Mouse (Mus musculus) E14TG2a.4 (cell line): Measurements from ENCODE around the gene A730009L09Rik.
A peak's percentile ranks its signal among the peaks of the same experiment; 100 is the strongest.

Experiments
- H3K27me3 ChIP-seq: 2 replicates; pipeline ENCODE4 v1.6.1; 2014; ENCODE audit warnings: low read length, control low read depth; ENCODE audit not compliant: insufficient read depth
- H3K36me3 ChIP-seq: 2 replicates; pipeline ENCODE4 v1.6.1; 2014; ENCODE audit warnings: low read length, control low read depth; ENCODE audit not compliant: insufficient read depth
- H3K4me1 ChIP-seq: replicated peaks from 2 replicates; pipeline ENCODE4 v1.6.1; 2014; ENCODE audit warnings: low read depth, low read length, control low read depth
- H3K4me3 ChIP-seq: replicated peaks from 2 replicates; pipeline ENCODE4 v1.5.1; 2014; ENCODE audit warnings: mild to moderate bottlenecking, low read length
- H3K9me3 ChIP-seq: 2 replicates; pipeline ENCODE4 v1.6.1; 2014; ENCODE audit warnings: low read length, control low read depth
- CTCF ChIP-seq: conservative IDR thresholded peaks from 2 replicates; pipeline ENCODE4 v1.5.1; 2014; ENCODE audit warnings: low read length
- NANOG ChIP-seq: IDR thresholded peaks from 2 replicates; pipeline ENCODE4 v1.6.1; 2014; ENCODE audit warnings: borderline replicate concordance, low read length, mixed read lengths
- POU5F1 ChIP-seq: IDR thresholded peaks from 2 replicates; pipeline ENCODE4 v1.6.1; 2014; ENCODE audit warnings: low read length, borderline replicate concordance

A730009L09Rik gene

GRCm38 (mm10) chr16:84514821-84515220, at the start of gene A730009L09Rik:
Gene A730009L09Rik (plus strand): TSS chr16:84515121.
- no peaks in the 10 kb centered on the region for H3K4me1 ChIP-seq
- TF ChIP-seq NANOG: no peak
- TF ChIP-seq CTCF: no peak
- TF ChIP-seq POU5F1: no peak
- peaks cover 4% of the 10 kb centered on the region; the same call in 1 of the 2 replicates for H3K9me3 ChIP-seq
- H3K27me3 ChIP-seq: no peaks in the 10 kb centered on the region
- no peaks in the 10 kb centered on the region for H3K36me3 ChIP-seq
- no peak within 1 kb of the TSS for H3K4me3 ChIP-seq

- Histone ChIP-seq H3K36me3 (no peaks in the 10 kb centered on the region), H3K27me3 (peaks cover under 1% of the 10 kb centered on the region; the same call in 1 of the 2 replicates), H3K9me3 (no peaks in the 10 kb centered on the region), H3K4me1 (no peaks in the 10 kb centered on the region), H3K4me3 (no peak overlapping the region)
- TF ChIP-seq POU5F1 (no peak), CTCF (no peak), NANOG (no peak)
These were observed 49.2 kb upstream of the A730009L09Rik start for GRCm38 (mm10) chr16:84465581-84466165.

GRCm38 (mm10) chr16:84468898-84469297, 46.0 kb upstream of the A730009L09Rik start:
- TF ChIP-seq POU5F1 (no peak), CTCF (peak; percentile 47), NANOG (no peak)
- Histone ChIP-seq H3K36me3 (no peaks in the 10 kb centered on the region), H3K4me1 (no peaks in the 10 kb centered on the region), H3K27me3 (no peaks in the 10 kb centered on the region), H3K4me3 (no peak overlapping the region), H3K9me3 (no peaks in the 10 kb centered on the region)

GRCm38 (mm10) chr16:84469994-84470393, 44.9 kb upstream of the A730009L09Rik start:
- no peaks in the 10 kb centered on the region for H3K27me3 ChIP-seq
- H3K36me3 ChIP-seq: no peaks in the 10 kb centered on the region
- no peaks in the 10 kb centered on the region for H3K9me3 ChIP-seq
- no peaks in the 10 kb centered on the region for H3K4me1 ChIP-seq
- H3K4me3 ChIP-seq: no peak overlapping the region
- TF ChIP-seq NANOG (no peak), POU5F1 (no peak)

- Histone ChIP-seq H3K9me3 (no peaks in the 10 kb centered on the region), H3K36me3 (no peaks in the 10 kb centered on the region), H3K4me1 (no peaks in the 10 kb centered on the region), H3K4me3 (no peak overlapping the region), H3K27me3 (no peaks in the 10 kb centered on the region)
- TF ChIP-seq CTCF: no peak
- no peak for TF ChIP-seq NANOG
These were observed 41.5 kb upstream of the A730009L09Rik start for GRCm38 (mm10) chr16:84473406-84473805.

- H3K36me3 ChIP-seq: no peaks in the 10 kb centered on the region
- no peaks in the 10 kb centered on the region for H3K9me3 ChIP-seq
- no peak for TF ChIP-seq NANOG
- no peak for TF ChIP-seq CTCF
- no peak for TF ChIP-seq POU5F1
- H3K4me1 ChIP-seq: no peaks in the 10 kb centered on the region
- no peaks in the 10 kb centered on the region for H3K27me3 ChIP-seq
- no peak overlapping the region for H3K4me3 ChIP-seq
These were observed 40.2 kb upstream of the A730009L09Rik start for GRCm38 (mm10) chr16:84474712-84475111.

GRCm38 (mm10) chr16:84476948-84477347, 38.0 kb upstream of the A730009L09Rik start:
- Histone ChIP-seq H3K4me3 (no peak overlapping the region), H3K9me3 (no peaks in the 10 kb centered on the region), H3K36me3 (no peaks in the 10 kb centered on the region), H3K4me1 (no peaks in the 10 kb centered on the region), H3K27me3 (no peaks in the 10 kb centered on the region)
- no peak for TF ChIP-seq CTCF
- TF ChIP-seq POU5F1: no peak
- no peak for TF ChIP-seq NANOG

- Histone ChIP-seq H3K36me3 (no peaks in the 10 kb centered on the region), H3K9me3 (no peaks in the 10 kb centered on the region), H3K4me3 (no peak overlapping the region), H3K27me3 (no peaks in the 10 kb centered on the region), H3K4me1 (no peaks in the 10 kb centered on the region)
- TF ChIP-seq CTCF (no peak), POU5F1 (no peak), NANOG (no peak)
These were observed 37.4 kb upstream of the A730009L09Rik start for GRCm38 (mm10) chr16:84477528-84477927.

- Histone ChIP-seq H3K9me3 (no peaks in the 10 kb centered on the region), H3K36me3 (no peaks in the 10 kb centered on the region), H3K4me1 (no peaks in the 10 kb centered on the region), H3K27me3 (no peaks in the 10 kb centered on the region), H3K4me3 (no peak overlapping the region)
- no peak for TF ChIP-seq POU5F1
- no peak for TF ChIP-seq NANOG
- TF ChIP-seq CTCF: no peak
These were observed 37.0 kb upstream of the A730009L09Rik start for GRCm38 (mm10) chr16:84477952-84478351.
